Mouse (Mus musculus) stomach, postnatal 0 days (tissue): ENCODE measurements around the gene AC134908.4. TPM values are rescaled to one million over a fixed set of nuclear protein-coding genes. Genes with fewer than 3 reads are reported as not detected.

Experiments used
- ATAC-seq: fragments of 200-750 bp; cut with Nextera tagmentation; 2 replicates; pipeline ENCODE4 v1.8.0; 2017; ENCODE audit not compliant: low FRiP score, low TSS enrichment
- DNase-seq: peaks from one replicate; pipeline ENCODE4 v3.0.0-alpha.2; 2016; ENCODE audit warnings: low spot score
- H3K27ac ChIP-seq: fragments of 300-500 bp; sonication (generic); replicated peaks from 2 replicates; pipeline ENCODE4 v1.5.1; 2014; ENCODE audit warnings: mild to moderate bottlenecking, control low read depth
- H3K27me3 ChIP-seq: fragments of 300-500 bp; sonication (generic); 2 replicates; pipeline ENCODE4 v1.6.1; 2014; ENCODE audit warnings: low read length; ENCODE audit not compliant: control insufficient read depth, insufficient read depth
- H3K36me3 ChIP-seq: fragments of 300-500 bp; sonication (generic); 2 replicates; pipeline ENCODE4 v1.6.1; 2014; ENCODE audit warnings: low read length, mixed read lengths; ENCODE audit not compliant: control insufficient read depth, insufficient read depth
- H3K4me1 ChIP-seq: fragments of 300-500 bp; sonication (generic); replicated peaks from 2 replicates; pipeline ENCODE4 v1.6.1; 2014; ENCODE audit warnings: antibody characterized with exemption; ENCODE audit not compliant: control insufficient read depth, insufficient read depth
- H3K4me2 ChIP-seq: fragments of 300-500 bp; sonication (generic); replicated peaks from 2 replicates; pipeline ENCODE4 v1.6.1; 2014; ENCODE audit warnings: low read depth, mild to moderate bottlenecking, control low read depth, moderate library complexity
- H3K4me3 ChIP-seq: fragments of 300-500 bp; sonication (generic); 2 replicates; pipeline ENCODE4 v1.5.1; 2014; ENCODE audit warnings: low read depth, low read length, control low read depth
- H3K9ac ChIP-seq: fragments of 300-500 bp; sonication (generic); 2 replicates; pipeline ENCODE4 v1.6.1; 2014; ENCODE audit warnings: mild to moderate bottlenecking, low read length, control low read depth, mixed read lengths
- H3K9me3 ChIP-seq: fragments of 300-500 bp; sonication (generic); 2 replicates; pipeline ENCODE4 v1.6.1; 2016; ENCODE audit warnings: low read length; ENCODE audit not compliant: control insufficient read depth
- CTCF ChIP-seq: IDR thresholded peaks from 2 replicates; pipeline ENCODE4 v1.5.1; 2016; ENCODE audit warnings: antibody characterized with exemption, low read depth, mild to moderate bottlenecking, moderate library complexity
- EP300 ChIP-seq: optimal IDR thresholded peaks from 2 replicates; pipeline ENCODE3; 2016; ENCODE audit warnings: antibody characterized with exemption
- WGBS: fragments of 180-500 bp; shearing (Covaris S2); extraction: QIAGEN DNeasy Blood & Tissue Kit; methylation state at CpG from one replicate; pipeline ENCODE4 v1.1.7; 2014; 5-methylcytosine and 5-hydroxymethylcytosine counted together
- polyA plus RNA-seq: library from polyadenylated mRNA; unstranded; fragments of >200 nt; fragmentation: Nextera tagmentation; extraction: Ambion mirVana; gene quantifications from 2 replicates; pipeline ENCODE4 v1.2.1, GENCODE M21; 2015

AC134908.4 gene
- polyA plus RNA-seq, 1 experiment from 2014 or later: 0.65 TPM

DNA sequence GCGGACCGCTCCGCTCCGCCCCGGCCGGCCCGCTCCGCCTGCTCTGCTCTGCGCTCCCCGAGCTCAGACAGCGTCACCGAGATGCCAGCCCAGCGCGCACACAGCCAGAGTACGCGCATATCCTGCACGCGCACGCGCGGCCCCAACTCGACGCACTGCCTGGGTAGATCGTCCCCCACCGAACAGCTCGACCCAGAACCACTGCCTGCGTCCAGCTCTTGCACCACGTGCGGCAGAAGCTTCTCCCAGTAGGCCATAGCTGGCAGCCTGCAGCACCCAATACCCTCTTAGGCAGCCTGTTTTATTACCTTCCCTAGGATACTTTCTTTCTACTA is 41.6 kb upstream of the AC134908.4 start, which contains the start of gene Rhbdl1:
TSS of gene Rhbdl1 (minus strand) at position 220 of the 335 bp plus-strand sequence.
- Histone ChIP-seq H3K4me1 (peaks cover 21% of the 10 kb centered on the region), H3K27ac (peak within 1 kb of the TSS; percentile 63), H3K27me3 (no peaks in the 10 kb centered on the region), H3K36me3 (peaks cover 31% of the 10 kb centered on the region), H3K4me3 (peak within 1 kb of the TSS; percentile 37), H3K4me2 (peak within 1 kb of the TSS; percentile 75), H3K9me3 (no peaks in the 10 kb centered on the region), H3K9ac (peak within 1 kb of the TSS; percentile 60)
- peak; percentile 79 for DNase-seq
- no peak for TF ChIP-seq CTCF
- no peak for TF ChIP-seq EP300
- ATAC-seq: peak; percentile 2; the same call in 1 of the 2 replicates
- 1% methylated on average over 28 of the region's 29 CpGs for WGBS

DNA sequence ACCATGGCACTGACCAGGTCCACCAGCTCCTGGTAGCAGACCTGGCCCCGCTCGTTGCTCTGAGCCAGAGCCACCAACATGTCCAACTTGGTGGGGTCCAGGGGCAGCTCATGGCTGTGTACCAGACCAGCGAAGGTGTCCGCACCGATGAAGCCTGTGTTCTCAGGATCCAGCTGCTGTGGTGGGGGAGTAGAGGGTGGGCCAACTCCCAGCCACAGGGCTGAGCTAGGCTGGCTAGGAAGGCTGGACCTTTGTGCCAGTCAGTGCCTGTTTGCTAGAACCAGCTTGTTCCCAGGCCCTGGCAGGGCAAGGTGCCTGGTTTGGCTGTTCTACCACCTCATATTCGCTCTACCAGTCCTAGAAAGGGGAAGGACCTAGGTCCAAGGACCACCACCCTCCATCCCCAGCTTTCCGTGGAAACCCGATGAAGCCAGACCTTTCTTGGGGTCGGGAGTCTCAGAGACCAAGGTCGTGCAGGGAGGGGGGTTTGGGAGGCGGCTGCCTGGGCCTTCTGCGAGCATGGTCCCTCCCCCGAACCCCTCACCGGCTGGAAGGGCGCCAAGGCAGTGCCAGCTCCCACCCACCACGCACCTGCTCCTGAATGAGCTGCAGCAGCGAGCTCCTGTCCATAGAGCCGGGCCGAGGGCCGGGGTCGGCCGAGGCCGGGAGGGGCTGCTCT is 41.1 kb upstream of the AC134908.4 start:
- TF ChIP-seq CTCF (no peak), EP300 (no peak)
- H3K4me2 ChIP-seq: peak overlapping the region; percentile 75
- H3K36me3 ChIP-seq: peaks cover 28% of the 10 kb centered on the region
- H3K4me1 ChIP-seq: peaks cover 26% of the 10 kb centered on the region
- peak overlapping the region; percentile 60 for H3K9ac ChIP-seq
- H3K27ac ChIP-seq: peak overlapping the region; percentile 63
- 22% methylated on average over 20 of the region's 23 CpGs for WGBS
- H3K27me3 ChIP-seq: no peaks in the 10 kb centered on the region
- ATAC-seq (no peak), DNase-seq (peak; percentile 55)
- no peaks in the 10 kb centered on the region for H3K9me3 ChIP-seq
- peak overlapping the region; percentile 37 for H3K4me3 ChIP-seq

DNA sequence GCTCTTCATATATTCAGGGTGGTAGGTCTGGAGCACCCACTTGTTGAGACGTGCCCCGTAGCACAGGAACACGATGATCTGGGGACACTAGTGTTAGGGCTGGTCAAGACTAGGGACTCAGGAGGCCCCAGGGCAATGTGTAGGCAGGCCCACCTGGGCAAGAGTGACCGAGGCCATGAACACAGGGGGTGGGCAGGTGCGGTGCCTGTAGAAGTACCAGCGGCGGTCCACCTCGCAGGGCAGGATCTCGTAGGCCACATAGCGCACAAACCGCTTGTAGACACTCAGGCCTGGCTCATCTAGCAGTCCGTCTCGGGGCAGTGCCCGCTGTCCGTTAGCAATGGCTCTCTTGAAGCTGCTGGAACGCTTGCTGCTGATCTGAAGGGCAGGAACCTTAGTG is 40.4 kb upstream of the AC134908.4 start:
- Histone ChIP-seq H3K27ac (no peak overlapping the region; the same call in 1 of the 2 replicates), H3K27me3 (no peaks in the 10 kb centered on the region), H3K4me1 (peaks cover 27% of the 10 kb centered on the region), H3K4me2 (peak overlapping the region; percentile 75), H3K9ac (peak overlapping the region; percentile 60; the same call in 1 of the 2 replicates), H3K4me3 (no peak overlapping the region), H3K9me3 (no peaks in the 10 kb centered on the region), H3K36me3 (peaks cover 23% of the 10 kb centered on the region)
- ATAC-seq (no peak), DNase-seq (no peak)
- TF ChIP-seq EP300 (no peak), CTCF (no peak)
- WGBS: 85% methylated on average over 16 of the region's 16 CpGs

DNA sequence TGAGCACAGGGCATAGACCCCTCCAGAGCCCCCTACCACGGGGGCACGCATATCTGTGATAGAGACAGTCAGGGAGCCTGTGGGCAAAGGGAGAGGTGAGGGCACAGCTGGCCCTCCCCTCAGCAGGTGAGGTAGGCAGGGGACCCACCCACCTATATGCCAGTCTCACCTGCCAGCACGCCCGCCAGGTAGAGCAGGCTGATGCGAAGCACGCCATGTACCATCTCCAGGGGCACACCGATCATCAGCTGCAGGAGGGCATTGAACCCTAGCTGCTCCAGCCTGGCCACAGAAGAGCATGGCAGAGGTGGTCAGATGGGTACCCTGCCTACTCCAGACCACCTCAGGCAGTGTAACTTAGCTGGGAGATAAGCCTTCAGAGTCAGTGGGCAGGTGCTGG is 39.8 kb upstream of the AC134908.4 start:
- no peaks in the 10 kb centered on the region for H3K27me3 ChIP-seq
- no peak overlapping the region for H3K27ac ChIP-seq
- no peak for DNase-seq
- no peak overlapping the region for H3K9ac ChIP-seq
- ATAC-seq: no peak
- 80% methylated on average over 7 of the region's 7 CpGs for WGBS
- peaks cover 23% of the 10 kb centered on the region for H3K36me3 ChIP-seq
- H3K4me3 ChIP-seq: no peak overlapping the region
- TF ChIP-seq CTCF: no peak
- no peak for TF ChIP-seq EP300
- H3K4me1 ChIP-seq: peaks cover 27% of the 10 kb centered on the region
- H3K9me3 ChIP-seq: no peaks in the 10 kb centered on the region
- H3K4me2 ChIP-seq: peak overlapping the region; percentile 88; the same call in 1 of the 2 replicates

DNA sequence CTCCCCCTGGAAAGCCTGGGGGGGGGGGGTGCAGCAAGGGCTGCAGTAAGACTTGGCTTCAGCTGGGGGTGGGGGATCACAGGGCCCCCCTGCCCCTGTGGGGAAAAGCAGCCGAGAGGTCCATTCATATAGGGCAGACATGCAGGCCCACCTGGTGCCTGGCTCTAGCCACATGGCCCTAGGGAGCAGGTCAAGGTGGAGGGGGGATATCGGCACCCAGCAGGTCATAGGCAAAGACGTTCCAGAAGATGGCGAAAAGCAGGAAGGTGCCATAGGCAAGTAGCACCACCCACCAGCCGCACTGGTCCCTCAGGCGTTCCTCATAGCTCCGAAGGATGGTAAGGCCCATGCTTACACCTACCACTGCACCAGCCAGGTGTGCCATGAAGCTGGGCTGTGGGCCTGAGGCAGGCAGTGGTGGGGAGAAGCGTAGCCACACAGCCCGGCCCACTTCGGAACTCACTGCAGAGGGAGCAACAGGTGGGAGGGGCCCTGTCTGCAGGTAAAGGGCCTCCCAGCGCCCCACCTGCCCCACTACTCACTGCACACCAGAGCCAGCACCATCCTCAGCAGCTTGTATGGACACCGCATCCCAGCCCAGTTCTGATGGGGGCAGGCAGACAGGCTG is 39.2 kb upstream of the AC134908.4 start:
- 0 out of 2 replicates have a peak overlapping the region, but pooled peaks have one; percentile 24 for H3K27ac ChIP-seq
- TF ChIP-seq EP300: no peak
- no peak for TF ChIP-seq CTCF
- peaks cover 18% of the 10 kb centered on the region for H3K36me3 ChIP-seq
- no peaks in the 10 kb centered on the region for H3K9me3 ChIP-seq
- H3K27me3 ChIP-seq: no peaks in the 10 kb centered on the region
- DNase-seq (no peak), ATAC-seq (no peak)
- H3K9ac ChIP-seq: peak overlapping the region; percentile 80
- peak overlapping the region; percentile 88 for H3K4me2 ChIP-seq
- 66% methylated on average over 12 of the region's 12 CpGs for WGBS
- peak overlapping the region; percentile 78 for H3K4me3 ChIP-seq
- peaks cover 28% of the 10 kb centered on the region for H3K4me1 ChIP-seq
